Mouse (Mus musculus): Measurements from ENCODE around the gene Gm21992. TPM values are rescaled to one million over a fixed set of nuclear protein-coding genes. Genes with fewer than 3 reads are reported as not detected.

Gm21992 gene
- 4.2 TPM for polyA plus RNA-seq (2014; fragmentation: Illumina TruSeq; extraction: RNeasy Lipid Tissue Mini Kit (QIAGEN cat#74804); ENCODE audit: low read depth, low replicate concordance)

DNA sequence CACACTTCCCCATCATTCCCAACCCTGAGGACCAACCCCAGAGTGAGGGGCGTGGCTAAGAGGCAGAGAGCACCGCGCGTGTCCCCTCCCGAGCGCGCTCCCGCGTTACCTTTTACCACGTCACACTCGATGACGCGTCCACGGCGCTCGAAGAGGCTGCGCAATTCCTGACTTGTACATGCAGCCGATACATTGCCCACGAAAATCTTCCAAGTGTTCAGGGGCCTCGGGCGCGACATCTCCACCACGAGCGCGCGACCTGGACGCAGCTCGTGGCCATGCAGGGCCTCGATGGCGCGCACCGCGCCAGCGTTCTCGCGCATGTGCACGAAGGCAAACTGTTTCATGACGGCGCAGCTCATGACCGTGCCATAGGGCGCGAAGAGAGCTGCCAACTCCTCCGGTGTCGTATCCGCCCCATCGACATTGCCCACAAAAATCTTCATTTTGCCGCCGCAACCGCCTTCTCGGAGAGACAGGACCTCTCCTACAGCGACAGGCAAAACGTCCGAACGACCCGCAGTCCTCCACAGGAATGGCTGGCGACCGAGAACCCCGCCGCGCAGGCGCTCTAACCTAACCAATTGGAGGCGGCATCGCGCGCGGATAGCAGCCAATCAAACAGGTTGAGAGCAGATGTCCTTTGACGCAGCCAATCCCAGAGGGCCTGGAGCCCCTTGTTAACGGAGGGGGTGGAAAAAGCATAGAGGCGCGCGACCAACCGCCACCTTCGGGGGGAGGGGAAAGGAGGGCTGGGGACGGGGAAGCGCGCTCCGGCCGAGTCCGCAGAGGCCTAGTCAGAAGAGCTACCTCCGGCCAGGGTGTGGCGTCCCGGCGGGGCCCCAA is at the start of gene Gm21992, which contains the start of gene Rbm14:
Gene Gm21992 (minus strand): TSS at position 550 of the 846 bp plus-strand sequence.
Gene Rbm14 (minus strand): TSS at position 572 of the 846 bp plus-strand sequence.

DNA sequence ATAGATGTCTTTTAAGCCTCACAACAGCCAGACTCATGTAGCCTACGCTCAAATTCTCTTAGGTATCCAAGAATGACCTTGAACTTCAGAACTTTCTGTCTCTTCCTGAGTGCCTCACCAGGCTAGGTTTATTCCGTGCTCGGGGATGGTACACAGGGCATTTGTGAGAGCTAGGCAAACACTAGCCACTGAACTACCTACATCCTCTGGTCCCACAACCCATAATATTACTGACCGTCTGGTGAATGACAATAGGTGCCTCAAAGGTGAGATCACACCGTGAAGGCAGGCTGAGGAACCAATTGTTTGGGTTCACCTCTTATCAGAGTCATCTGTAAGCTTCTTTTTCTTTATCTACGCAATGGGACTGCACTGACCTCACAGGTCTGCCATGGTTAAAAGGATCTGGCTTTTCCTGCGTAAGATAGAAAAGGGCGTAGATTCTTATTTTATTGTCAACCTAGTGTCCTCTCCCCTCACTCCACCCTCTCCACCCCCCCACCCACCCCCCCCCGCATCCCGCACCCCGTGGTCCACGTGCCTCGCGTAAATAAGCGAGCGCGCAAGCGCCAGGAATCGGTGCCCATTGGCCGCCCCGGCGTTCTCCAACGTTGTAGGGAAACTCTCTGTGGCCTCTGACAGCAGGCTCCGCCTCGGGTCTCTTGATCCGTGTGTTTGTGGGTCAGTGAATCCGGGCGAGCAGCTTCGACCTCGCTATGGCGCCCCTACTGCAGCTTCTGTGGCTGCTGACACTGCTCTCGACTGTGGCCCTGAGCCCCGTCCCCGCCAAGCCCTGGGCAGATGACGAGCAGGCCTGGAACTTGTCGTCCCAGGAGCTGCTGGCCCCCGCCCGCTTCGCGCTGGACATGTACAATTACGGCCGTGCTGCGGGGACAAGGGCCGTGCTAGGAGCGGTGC is 43.4 kb upstream of the Gm21992 start, which contains the start of gene Ctsf:
Gene Ctsf (plus strand): TSS at position 579 of the 918 bp plus-strand sequence.

DNA sequence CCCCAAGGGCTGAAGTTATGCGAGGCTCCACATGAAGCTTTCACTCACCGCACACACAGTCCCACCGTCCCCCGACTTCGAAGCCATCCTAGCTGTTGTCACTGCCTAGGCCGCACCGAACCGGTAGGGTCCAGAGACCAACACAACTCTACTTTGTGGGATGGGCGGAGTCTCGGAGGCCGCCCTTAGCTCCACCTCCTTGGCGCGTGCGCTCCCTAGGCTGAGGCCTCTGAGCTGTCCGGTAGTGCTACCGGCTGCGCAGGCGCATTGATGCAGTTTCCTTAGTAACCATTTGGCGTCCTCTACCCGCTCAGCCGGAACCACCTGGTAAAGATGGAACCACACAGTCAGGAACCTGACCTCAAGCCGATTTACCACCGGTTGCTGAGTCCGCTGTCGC is 27.7 kb upstream of the Gm21992 start, which contains the start of the genes Ccs and Ccdc87:
Gene Ccs (minus strand): TSS at position 184 of the 400 bp plus-strand sequence.
Gene Ccdc87 (plus strand): TSS at position 218 of the 400 bp plus-strand sequence.

DNA sequence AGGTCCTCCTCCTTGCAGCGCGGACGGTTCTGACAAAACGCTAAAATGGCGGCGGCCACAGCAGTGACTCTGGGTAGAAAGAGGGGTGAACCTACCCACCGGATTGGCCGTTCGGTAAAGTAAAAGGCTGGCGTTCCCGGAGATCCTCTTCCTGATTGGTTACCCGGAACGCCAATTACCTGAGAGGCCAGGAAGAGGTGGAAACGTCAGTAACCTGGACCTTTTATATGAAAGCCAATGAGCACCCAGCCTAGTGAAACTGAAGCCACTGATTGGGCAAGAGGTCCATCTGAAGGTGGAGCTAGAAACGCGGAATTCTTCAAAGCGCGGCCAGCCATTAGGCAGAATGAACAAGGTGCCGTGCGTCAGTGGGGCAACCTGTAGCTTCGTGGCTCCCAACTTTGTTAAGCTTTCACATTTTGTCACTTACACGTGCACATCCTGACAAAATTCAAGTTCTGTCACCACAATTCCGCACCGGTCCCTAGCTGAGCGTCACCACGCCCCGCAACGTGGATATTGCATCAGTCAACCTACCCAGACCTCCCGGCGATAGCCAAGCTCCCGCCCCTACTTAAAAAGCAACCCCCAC is 17.5 kb downstream of the Gm21992 start, which contains the start of gene Rbm4:
Gene Rbm4 (minus strand): TSS at position 71 of the 592 bp plus-strand sequence.

DNA sequence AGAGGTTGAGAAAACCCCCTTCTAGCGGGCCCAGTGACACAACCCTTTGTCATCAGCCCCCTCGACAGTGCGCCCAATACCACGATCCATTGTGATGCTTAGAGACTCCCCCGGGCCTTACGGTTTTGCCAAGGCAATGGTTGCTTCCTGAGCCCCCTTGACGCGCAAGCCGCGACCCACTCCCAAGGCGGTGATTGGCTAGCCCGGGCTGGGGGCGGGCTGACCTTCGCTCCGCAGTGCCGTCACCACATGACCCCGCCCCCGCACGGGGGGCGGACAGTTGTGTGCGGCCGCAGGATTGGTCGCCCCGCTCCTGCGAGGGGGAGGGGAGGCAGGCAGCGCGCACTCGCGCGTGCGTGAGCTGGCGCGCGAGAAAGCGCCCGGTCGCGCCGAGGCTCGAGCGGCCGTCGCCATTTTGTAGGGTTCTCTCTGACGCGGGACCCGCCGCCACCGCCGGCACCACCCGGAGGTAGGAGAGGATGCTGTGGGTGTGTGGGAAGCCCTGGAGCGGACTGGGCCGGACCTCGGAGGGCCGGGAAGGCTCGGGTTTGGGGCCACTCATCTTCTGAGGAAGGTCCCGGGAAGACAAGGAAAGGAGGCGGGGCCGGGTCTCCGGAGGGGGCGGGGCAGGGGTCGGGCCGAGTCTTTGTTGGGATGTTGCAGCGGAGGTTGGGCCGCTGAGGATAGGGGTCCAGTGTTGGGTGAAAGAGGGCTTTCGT is 55.1 kb downstream of the Gm21992 start, which contains the start of gene Rbm4b:
Gene Rbm4b (plus strand): TSS at position 305 of the 719 bp plus-strand sequence.

DNA sequence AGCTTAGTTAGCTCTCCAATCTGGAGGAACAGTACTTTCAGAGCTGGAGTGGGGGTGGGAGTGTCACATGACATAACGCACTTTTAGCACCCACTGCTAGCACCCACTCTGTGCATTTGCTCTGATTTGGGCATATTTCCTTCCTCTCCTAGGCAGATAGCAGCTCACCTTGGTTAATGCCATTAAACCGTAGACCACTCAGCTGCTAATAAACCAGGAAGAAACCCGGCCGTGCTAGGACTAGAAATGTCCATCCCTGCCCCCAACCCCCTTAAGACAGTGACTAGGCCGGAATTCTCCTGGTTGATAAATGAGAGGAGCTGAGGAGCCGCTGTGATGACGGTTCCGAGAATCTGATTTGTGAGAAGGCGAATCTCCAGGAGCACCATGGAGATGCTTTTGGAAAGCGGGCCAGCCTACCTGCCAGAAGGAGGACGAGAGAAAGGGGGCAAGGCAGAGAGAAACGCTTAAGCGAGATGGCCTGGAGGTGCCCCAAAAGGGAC is 100.3 kb downstream of the Gm21992 start, which contains the start of gene Sptbn2:
Gene Sptbn2 (plus strand): TSS at position 70 of the 503 bp plus-strand sequence.

DNA sequence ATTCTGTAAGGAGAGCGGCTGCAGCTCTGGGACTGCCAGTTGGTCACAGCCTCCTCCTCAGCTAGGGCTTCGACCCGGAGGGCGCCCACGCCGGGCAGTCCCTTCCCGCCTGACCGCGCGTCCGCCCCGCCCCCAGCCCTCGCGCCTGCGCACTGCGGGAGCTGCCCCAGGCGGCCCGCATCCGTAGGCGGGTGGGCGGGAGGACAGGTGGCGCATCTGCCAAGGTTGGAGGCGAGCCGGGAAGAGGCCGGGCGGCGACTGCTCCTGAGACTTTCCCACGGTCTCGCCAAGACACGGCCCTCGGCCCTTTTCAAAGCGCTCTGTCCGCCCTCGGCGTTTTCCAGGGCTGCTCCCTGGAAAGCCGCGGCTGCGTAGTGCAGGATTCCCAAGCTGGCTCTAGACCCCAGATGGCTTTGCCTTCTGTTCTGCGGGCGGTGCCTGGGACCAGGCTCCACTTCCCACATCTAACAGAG is 113.2 kb downstream of the Gm21992 start, which contains the start of gene Gm960:
Gene Gm960 (minus strand): TSS at position 464 of the 473 bp plus-strand sequence.

Other genes starting within 250 kb of the Gm21992 start
- gene Lrfn4, start 195.9 kb downstream of the Gm21992 start, polyA plus RNA-seq (2014; fragmentation: Illumina TruSeq; extraction: RNeasy Lipid Tissue Mini Kit (QIAGEN cat#74804); ENCODE audit: low read depth, low replicate concordance), result not detected
- gene Rce1, start 186.0 kb downstream of the Gm21992 start, polyA plus RNA-seq (2014; fragmentation: Illumina TruSeq; extraction: RNeasy Lipid Tissue Mini Kit (QIAGEN cat#74804); ENCODE audit: low read depth, low replicate concordance), result 2.3 TPM
- 1.9 TPM for gene Gm960, start 112.9 kb downstream of the Gm21992 start, polyA plus RNA-seq (2014; fragmentation: Illumina TruSeq; extraction: RNeasy Lipid Tissue Mini Kit (QIAGEN cat#74804); ENCODE audit: low read depth, low replicate concordance)
- gene Sptbn2, start 100.4 kb downstream of the Gm21992 start, polyA plus RNA-seq (2014; fragmentation: Illumina TruSeq; extraction: RNeasy Lipid Tissue Mini Kit (QIAGEN cat#74804); ENCODE audit: low read depth, low replicate concordance), result 0.13 TPM
- 73.0 TPM for gene Rbm4b, start 55.1 kb downstream of the Gm21992 start, polyA plus RNA-seq (2014; fragmentation: Illumina TruSeq; extraction: RNeasy Lipid Tissue Mini Kit (QIAGEN cat#74804); ENCODE audit: low read depth, low replicate concordance)
- gene Rbm4, start 17.7 kb downstream of the Gm21992 start, polyA plus RNA-seq (2014; fragmentation: Illumina TruSeq; extraction: RNeasy Lipid Tissue Mini Kit (QIAGEN cat#74804); ENCODE audit: low read depth, low replicate concordance), result 11.1 TPM
- 7.7 TPM for gene Rbm14, start within 50 bp of the Gm21992 start, polyA plus RNA-seq (2014; fragmentation: Illumina TruSeq; extraction: RNeasy Lipid Tissue Mini Kit (QIAGEN cat#74804); ENCODE audit: low read depth, low replicate concordance)
- 1.5 TPM for gene Ccs, start 27.7 kb upstream of the Gm21992 start, polyA plus RNA-seq (2014; fragmentation: Illumina TruSeq; extraction: RNeasy Lipid Tissue Mini Kit (QIAGEN cat#74804); ENCODE audit: low read depth, low replicate concordance)
- gene Ccdc87, start 27.8 kb upstream of the Gm21992 start, polyA plus RNA-seq (2014; fragmentation: Illumina TruSeq; extraction: RNeasy Lipid Tissue Mini Kit (QIAGEN cat#74804); ENCODE audit: low read depth, low replicate concordance), result 31.7 TPM
- gene Ctsf, start 43.5 kb upstream of the Gm21992 start, polyA plus RNA-seq (2014; fragmentation: Illumina TruSeq; extraction: RNeasy Lipid Tissue Mini Kit (QIAGEN cat#74804); ENCODE audit: low read depth, low replicate concordance), result 10.1 TPM
- 0.50 TPM for gene Actn3, start 66.3 kb upstream of the Gm21992 start, polyA plus RNA-seq (2014; fragmentation: Illumina TruSeq; extraction: RNeasy Lipid Tissue Mini Kit (QIAGEN cat#74804); ENCODE audit: low read depth, low replicate concordance)
- gene Zdhhc24, start 67.1 kb upstream of the Gm21992 start, polyA plus RNA-seq (2014; fragmentation: Illumina TruSeq; extraction: RNeasy Lipid Tissue Mini Kit (QIAGEN cat#74804); ENCODE audit: low read depth, low replicate concordance), result 6.2 TPM
- 10.4 TPM for gene Bbs1, start 95.0 kb upstream of the Gm21992 start, polyA plus RNA-seq (2014; fragmentation: Illumina TruSeq; extraction: RNeasy Lipid Tissue Mini Kit (QIAGEN cat#74804); ENCODE audit: low read depth, low replicate concordance)
- 3.0 TPM for gene Dpp3, start 116.7 kb upstream of the Gm21992 start, polyA plus RNA-seq (2014; fragmentation: Illumina TruSeq; extraction: RNeasy Lipid Tissue Mini Kit (QIAGEN cat#74804); ENCODE audit: low read depth, low replicate concordance)
- gene Peli3, start 131.5 kb upstream of the Gm21992 start, polyA plus RNA-seq (2014; fragmentation: Illumina TruSeq; extraction: RNeasy Lipid Tissue Mini Kit (QIAGEN cat#74804); ENCODE audit: low read depth, low replicate concordance), result 0.28 TPM
- gene Mrpl11, start 150.5 kb upstream of the Gm21992 start, polyA plus RNA-seq (2014; fragmentation: Illumina TruSeq; extraction: RNeasy Lipid Tissue Mini Kit (QIAGEN cat#74804); ENCODE audit: low read depth, low replicate concordance), result 36.5 TPM
- 0.14 TPM for gene Npas4, start 178.7 kb upstream of the Gm21992 start, polyA plus RNA-seq (2014; fragmentation: Illumina TruSeq; extraction: RNeasy Lipid Tissue Mini Kit (QIAGEN cat#74804); ENCODE audit: low read depth, low replicate concordance)
- not detected for gene Slc29a2, start 212.2 kb upstream of the Gm21992 start, polyA plus RNA-seq (2014; fragmentation: Illumina TruSeq; extraction: RNeasy Lipid Tissue Mini Kit (QIAGEN cat#74804); ENCODE audit: low read depth, low replicate concordance)
- 1.8 TPM for gene B4gat1, start 227.2 kb upstream of the Gm21992 start, polyA plus RNA-seq (2014; fragmentation: Illumina TruSeq; extraction: RNeasy Lipid Tissue Mini Kit (QIAGEN cat#74804); ENCODE audit: low read depth, low replicate concordance)
- gene AC124502.3, start 227.3 kb upstream of the Gm21992 start, polyA plus RNA-seq (2014; fragmentation: Illumina TruSeq; extraction: RNeasy Lipid Tissue Mini Kit (QIAGEN cat#74804); ENCODE audit: low read depth, low replicate concordance), result 1.3 TPM
- 8.2 TPM for gene Brms1, start 229.7 kb upstream of the Gm21992 start, polyA plus RNA-seq (2014; fragmentation: Illumina TruSeq; extraction: RNeasy Lipid Tissue Mini Kit (QIAGEN cat#74804); ENCODE audit: low read depth, low replicate concordance)
- gene Rin1, start 238.9 kb upstream of the Gm21992 start, polyA plus RNA-seq (2014; fragmentation: Illumina TruSeq; extraction: RNeasy Lipid Tissue Mini Kit (QIAGEN cat#74804); ENCODE audit: low read depth, low replicate concordance), result 1.6 TPM

Data from testis, adult 10 weeks (tissue).